In the genomic region with DNA sequence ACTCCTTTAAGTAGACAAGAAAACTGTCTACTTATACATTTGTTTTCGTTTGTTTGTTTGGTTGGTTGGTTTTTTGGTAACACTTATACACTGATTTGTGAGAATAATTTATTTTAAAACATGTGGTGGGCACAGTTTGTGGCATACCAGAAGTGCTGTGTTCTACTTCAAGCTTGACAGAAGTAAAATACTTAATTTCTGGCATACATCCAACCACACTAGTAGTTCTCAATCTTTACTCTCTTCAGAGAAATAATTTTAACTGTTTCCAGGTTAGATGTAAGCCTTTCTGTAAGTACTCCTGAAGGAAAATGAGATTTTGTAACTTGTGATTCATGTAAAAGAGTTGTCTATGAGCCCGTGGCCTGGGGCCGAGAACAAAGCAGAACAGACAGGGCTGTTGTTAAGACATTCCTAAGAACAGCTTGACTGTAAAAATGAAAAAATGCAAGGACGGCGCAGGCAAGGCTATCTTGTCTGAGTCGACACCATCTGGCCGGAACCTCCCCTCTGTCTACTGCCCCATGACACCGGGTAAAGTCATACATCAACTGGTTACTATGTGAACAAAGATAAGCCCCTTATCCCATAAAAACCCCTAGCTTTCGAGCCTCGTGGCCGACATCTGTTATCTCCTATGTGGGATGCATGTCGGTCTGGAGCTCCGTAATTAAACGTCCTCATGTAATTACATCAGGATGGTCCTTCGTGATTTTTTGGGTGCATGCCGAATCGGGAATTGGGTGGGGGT, we compare ENCODE assay signal across 8 mouse cellular contexts. TPM values are rescaled to one million over a fixed set of nuclear protein-coding genes. Genes with fewer than 3 reads are reported as not detected.
A peak's percentile ranks its signal among the peaks of the same experiment; 100 is the strongest.
DNase-seq lines count a peak whose midpoint lies in the region; ATAC-seq and TF ChIP-seq lines count a peak whose summit lies in the region.
"Not testable (repeated sequence)": the region's sequence is repeated elsewhere in the genome, so short reads cannot be mapped to it uniquely, and the experiment has no call there.

No protein-coding gene starts in this region.

- H3K4me2 ChIP-seq in CH12.LX (ENCODE audit: insufficient read depth, low read depth, poor library complexity, severe bottlenecking); lung, postnatal 0 days (replicated peaks; ENCODE audit: low read depth, low read length): not testable (repeated sequence)
- peak overlapping the region; percentile 98 for H3K4me2 ChIP-seq in embryonic facial prominence, embryonic 13.5 days
- peak overlapping the region; percentile 96 for H3K4me2 ChIP-seq in forebrain, embryonic 16.5 days (ENCODE audit: low read length)
- peak overlapping the region; percentile 69 for H3K4me2 ChIP-seq in heart, embryonic 14.5 days (ENCODE audit: low read length)
- peak overlapping the region; percentile 91; the same call in 1 of the 2 replicates for H3K4me2 ChIP-seq in intestine, postnatal 0 days (replicated peaks; ENCODE audit: low read depth)
- H3K4me2 ChIP-seq in liver, embryonic 13.5 days, result peak overlapping the region; percentile 85
- H3K4me2 ChIP-seq in neural tube, embryonic 13.5 days, result peak overlapping the region; percentile 99

- H3K27me3 ChIP-seq in CH12.LX (replicated peaks); embryonic facial prominence, embryonic 13.5 days; forebrain, embryonic 16.5 days (replicated peaks; ENCODE audit: control insufficient read depth, insufficient read depth, low read length); heart, embryonic 14.5 days (ENCODE audit: control insufficient read depth, insufficient read depth, low read length); intestine, postnatal 0 days (replicated peaks; ENCODE audit: control insufficient read depth, insufficient read depth, low read length); liver, embryonic 13.5 days; lung, postnatal 0 days (replicated peaks; ENCODE audit: insufficient read depth, low read length); neural tube, embryonic 13.5 days: not testable (repeated sequence)

- not testable (repeated sequence) for H3K36me3 ChIP-seq in CH12.LX (replicated peaks in 1 of 2; ENCODE audit: control insufficient read depth in 1 of 2, insufficient read depth in 1 of 2, low read length in 1 of 2); embryonic facial prominence, embryonic 13.5 days; forebrain, embryonic 16.5 days (ENCODE audit: control insufficient read depth, insufficient read depth); heart, embryonic 14.5 days (ENCODE audit: control insufficient read depth, insufficient read depth, low read length); intestine, postnatal 0 days (ENCODE audit: control insufficient read depth, insufficient read depth); liver, embryonic 13.5 days; lung, postnatal 0 days (ENCODE audit: insufficient read depth, low read length); neural tube, embryonic 13.5 days

- H3K79me2 ChIP-seq in CH12.LX (replicated peaks; ENCODE audit: control insufficient read depth, extremely low read depth, insufficient read depth, poor library complexity, severe bottlenecking), result peaks cover 25% of the 10 kb centered on the region

- DNase-seq in CH12.LX (ENCODE audit: extremely low read depth), result not testable (repeated sequence)
- DNase-seq in liver, embryonic 13.5 days, result peak; percentile 53
- DNase-seq in lung, postnatal 0 days (ENCODE audit: low spot score), result peak; percentile 20

- not testable (repeated sequence) for H3K27ac ChIP-seq in CH12.LX (ENCODE audit: insufficient read depth, low read depth); embryonic facial prominence, embryonic 13.5 days; forebrain, embryonic 16.5 days (ENCODE audit: low read length); heart, embryonic 14.5 days (replicated peaks in 1 of 2; ENCODE audit: control insufficient read depth in 1 of 2, insufficient read depth in 1 of 2, low read depth in 2 of 2, low read length in 2 of 2); intestine, postnatal 0 days (ENCODE audit: low read depth, low read length); lung, postnatal 0 days (ENCODE audit: low read length); neural tube, embryonic 13.5 days (replicated peaks)
- H3K27ac ChIP-seq in liver, embryonic 13.5 days, result peak overlapping the region; percentile 96

- peaks cover 0 to 16% of the 10 kb centered on the region in 2 experiments; a peak in 2 of 4 replicates for H3K4me1 ChIP-seq in CH12.LX (ENCODE audit: control insufficient read depth in 1 of 2, insufficient read depth in 2 of 2)
- H3K4me1 ChIP-seq in embryonic facial prominence, embryonic 13.5 days; forebrain, embryonic 16.5 days (replicated peaks; ENCODE audit: control insufficient read depth, insufficient read depth, low read length); heart, embryonic 14.5 days (ENCODE audit: control insufficient read depth in 2 of 2, insufficient read depth in 2 of 2, low read length in 2 of 2); intestine, postnatal 0 days (replicated peaks; ENCODE audit: control insufficient read depth, insufficient read depth, low read length); lung, postnatal 0 days (ENCODE audit: insufficient read depth, low read depth, low read length): not testable (repeated sequence)
- peaks cover 29% of the 10 kb centered on the region for H3K4me1 ChIP-seq in liver, embryonic 13.5 days (replicated peaks)
- H3K4me1 ChIP-seq in neural tube, embryonic 13.5 days (replicated peaks), result peaks cover 19% of the 10 kb centered on the region

- peak overlapping the region in 2 of 3 experiments; percentile 55 to 91 for H3K4me3 ChIP-seq in CH12.LX (replicated peaks in 1 of 3; ENCODE audit: low read depth in 2 of 3, low read length in 2 of 3, poor library complexity in 1 of 3)
- not testable (repeated sequence) for H3K4me3 ChIP-seq in embryonic facial prominence, embryonic 13.5 days; forebrain, embryonic 16.5 days (replicated peaks; ENCODE audit: low read length); heart, embryonic 14.5 days (ENCODE audit: control insufficient read depth in 1 of 2, insufficient read depth in 1 of 2, low read depth in 1 of 2, low read length in 2 of 2); intestine, postnatal 0 days (ENCODE audit: low read depth, low read length); lung, postnatal 0 days (ENCODE audit: low read depth, low read length); neural tube, embryonic 13.5 days
- peak overlapping the region; percentile 97 for H3K4me3 ChIP-seq in liver, embryonic 13.5 days (replicated peaks)

- not testable (repeated sequence) for TF ChIP-seq POLR2A in CH12.LX (IDR thresholded peaks at IDR 0.05; ENCODE audit: low read depth, low read length)

- H3K9ac ChIP-seq in CH12.LX (ENCODE audit: insufficient read depth, low read depth); embryonic facial prominence, embryonic 13.5 days; forebrain, embryonic 16.5 days (replicated peaks; ENCODE audit: low read depth, low read length); heart, embryonic 14.5 days (ENCODE audit: low read length); intestine, postnatal 0 days (ENCODE audit: low read depth, low read length); lung, postnatal 0 days (replicated peaks; ENCODE audit: low read depth); neural tube, embryonic 13.5 days: not testable (repeated sequence)
- peak overlapping the region; percentile 99 for H3K9ac ChIP-seq in liver, embryonic 13.5 days

- TF ChIP-seq EP300 in CH12.LX (IDR thresholded peaks at IDR 0.05; ENCODE audit: low read length); lung, postnatal 0 days (IDR thresholded peaks at IDR 0.05): not testable (repeated sequence)

- dilution Hi-C loops in CH12.LX (cut with MboI; ENCODE audit: extremely low pct_ligation_motif_present, extremely low pct_unique_long_range_greater_than_20kb, low sequenced_read_pairs), result not testable (repeated sequence)

- in situ Hi-C loops in CH12.LX (cut with MboI; ENCODE audit: low pct_ligation_motif_present, low pct_unique_long_range_greater_than_20kb, low sequenced_read_pairs), result not testable (repeated sequence)

- not testable (repeated sequence) for ATAC-seq in embryonic facial prominence, embryonic 13.5 days (ENCODE audit: insufficient number of reproducible peaks, insufficient read depth, low FRiP score, low TSS enrichment, low read depth); forebrain, embryonic 16.5 days; heart, embryonic 14.5 days (ENCODE audit: insufficient number of reproducible peaks, insufficient read depth, low FRiP score, low read depth); intestine, postnatal 0 days; liver, embryonic 13.5 days (ENCODE audit: low read depth); lung, postnatal 0 days; neural tube, embryonic 13.5 days (ENCODE audit: low read depth)

- 89% methylated on average over 17 of the region's 17 CpGs for WGBS in embryonic facial prominence, embryonic 13.5 days
- 95% methylated on average over 17 of the region's 17 CpGs for WGBS in forebrain, embryonic 16.5 days
- 76% methylated on average over 17 of the region's 17 CpGs for WGBS in heart, embryonic 14.5 days
- 90% methylated on average over 17 of the region's 17 CpGs for WGBS in intestine, postnatal 0 days
- 70% methylated on average over 17 of the region's 17 CpGs for WGBS in liver, embryonic 13.5 days (ENCODE audit: insufficient replicate concordance)
- 83% methylated on average over 17 of the region's 17 CpGs for WGBS in lung, postnatal 0 days
- WGBS in neural tube, embryonic 13.5 days, result 85% methylated on average over 17 of the region's 17 CpGs

- TF ChIP-seq RAD21 in CH12.LX (IDR thresholded peaks at IDR 0.05; ENCODE audit: low read depth, low read length), result not testable (repeated sequence)

- H3K9me3 ChIP-seq in CH12.LX (replicated peaks; ENCODE audit: low read length); embryonic facial prominence, embryonic 13.5 days; forebrain, embryonic 16.5 days (ENCODE audit: control insufficient read depth, low read length); heart, embryonic 14.5 days (ENCODE audit: control insufficient read depth, low read length); intestine, postnatal 0 days (ENCODE audit: control insufficient read depth); liver, embryonic 13.5 days (replicated peaks); lung, postnatal 0 days (ENCODE audit: low read length); neural tube, embryonic 13.5 days: not testable (repeated sequence)

- TF ChIP-seq CTCF in CH12.LX (conservative IDR thresholded peaks at IDR 0.05 in 1 of 2, IDR thresholded peaks at IDR 0.05 in 1 of 2; ENCODE audit: low read depth in 2 of 2, low read length in 2 of 2); intestine, postnatal 0 days (IDR thresholded peaks at IDR 0.05; ENCODE audit: low read depth); lung, postnatal 0 days (IDR thresholded peaks at IDR 0.05): not testable (repeated sequence)

RNA-seq across cellular contexts. Expression of gene Clcn3, which starts 1.3 kb away (rescaled TPM):
- total RNA-seq in CH12.LX (2012; rRNA removed), result 23.3 and 29.2 TPM in 2 replicates
- 37.3 and 39.3 TPM in 2 replicates for total RNA-seq in CH12.LX (2014; rRNA removed)
- polyA plus RNA-seq in CH12.LX (2012; ENCODE audit: insufficient read length, low read depth), result 18.7 and 21.9 TPM in 2 replicates
- polyA plus RNA-seq in embryonic facial prominence, embryonic 13.5 days (2015; fragmentation: Nextera tagmentation; extraction: Ambion mirVana), result 13.4 and 13.6 TPM in 2 replicates
- 70.6 and 72.5 TPM in 2 replicates for polyA plus RNA-seq in forebrain, embryonic 16.5 days (2015; fragmentation: Nextera tagmentation; extraction: Ambion mirVana)
- 22.1 and 25.5 TPM in 2 replicates for polyA plus RNA-seq in heart, embryonic 14.5 days (2014; fragmentation: Nextera tagmentation; extraction: Ambion mirVana)
- 22.2 and 24.2 TPM in 2 replicates for polyA plus RNA-seq in intestine, postnatal 0 days (2015; fragmentation: Nextera tagmentation; extraction: Ambion mirVana)
- 35.8 and 41.3 TPM in 2 replicates for polyA plus RNA-seq in liver, embryonic 13.5 days (2015; fragmentation: Nextera tagmentation; extraction: Ambion mirVana)
- 17.1 and 17.9 TPM in 2 replicates for polyA plus RNA-seq in lung, postnatal 0 days (2015; fragmentation: Nextera tagmentation; extraction: Ambion mirVana)
- 51.4 and 55.6 TPM in 2 replicates for polyA plus RNA-seq in neural tube, embryonic 13.5 days (2015; fragmentation: Nextera tagmentation; extraction: Ambion mirVana)

RNA-seq across cellular contexts. Expression of gene Nek1, which starts 8.6 kb away (rescaled TPM):
- total RNA-seq in CH12.LX (2012; rRNA removed) (6.5 and 7.7 TPM in 2 replicates), CH12.LX (2014; rRNA removed) (8.2 and 9.2 TPM in 2 replicates)
- 9.1 TPM in 2 replicates for polyA plus RNA-seq in CH12.LX (2012; ENCODE audit: insufficient read length, low read depth)
- polyA plus RNA-seq in embryonic facial prominence, embryonic 13.5 days (2015; fragmentation: Nextera tagmentation; extraction: Ambion mirVana), result 22.9 and 24.6 TPM in 2 replicates
- 25.2 and 26.0 TPM in 2 replicates for polyA plus RNA-seq in forebrain, embryonic 16.5 days (2015; fragmentation: Nextera tagmentation; extraction: Ambion mirVana)
- polyA plus RNA-seq in heart, embryonic 14.5 days (2014; fragmentation: Nextera tagmentation; extraction: Ambion mirVana), result 12.6 and 14.4 TPM in 2 replicates
- 5.0 and 5.5 TPM in 2 replicates for polyA plus RNA-seq in intestine, postnatal 0 days (2015; fragmentation: Nextera tagmentation; extraction: Ambion mirVana)
- 9.2 and 11.9 TPM in 2 replicates for polyA plus RNA-seq in liver, embryonic 13.5 days (2015; fragmentation: Nextera tagmentation; extraction: Ambion mirVana)
- polyA plus RNA-seq in lung, postnatal 0 days (2015; fragmentation: Nextera tagmentation; extraction: Ambion mirVana), result 9.7 and 10.5 TPM in 2 replicates
- 31.7 and 31.8 TPM in 2 replicates for polyA plus RNA-seq in neural tube, embryonic 13.5 days (2015; fragmentation: Nextera tagmentation; extraction: Ambion mirVana)
